Mouse (Mus musculus) left cerebral cortex, postnatal 14 days (tissue): ENCODE measurements around the gene Cd81. TPM values are rescaled to one million over a fixed set of nuclear protein-coding genes. Genes with fewer than 3 reads are reported as not detected.

ENCODE experiments used
- DNase-seq, 2 experiments: peaks; one replicate each; pipeline ENCODE4 v3.0.0; 2021 to 2022; ENCODE audit warnings: low spot score in 2 of 2, mixed read lengths in 1 of 2
- intact Hi-C: fragments of 180-260 bp; cut with DNase I; formaldehyde crosslinking; loops from one replicate; pipeline ENCODE4 v1.15.1; 2025
- long read RNA-seq, 2 experiments: library from polyadenylated mRNA; stranded (forward); transcript quantifications; one replicate each; pipeline ENCODE4 v2.0.0; 2021
- total RNA-seq, 2 experiments: library from RNA; stranded (reverse); gene quantifications; 2 replicates each; pipeline ENCODE4 v1.2.3; 2021

The Cd81 gene
- total RNA-seq = 100 to 1,000 TPM; 367 to 400 TPM
- long read RNA-seq, experiment 1, transcript Cd81-201 (8 exons, 1,533 nt) = major isoform, 1,305 of 1,352 reads
- long read RNA-seq, experiment 1, partial matches to known transcripts = 6 of 1,352 reads
- long read RNA-seq, experiment 1, other reads (novel, unspliced or antisense) = 40 of 1,352 reads
- long read RNA-seq, experiment 2, transcript Cd81-201 (8 exons, 1,533 nt) = major isoform, 946 of 978 reads
- long read RNA-seq, experiment 2, partial matches to known transcripts = 2 of 978 reads
- long read RNA-seq, experiment 2, other reads (novel, unspliced or antisense) = 29 of 978 reads

GRCm38 (mm10) chr7:143052626-143053007 is at the start of gene Cd81:
Gene Cd81, plus strand, starts transcription at chr7:143052739.
- intact Hi-C loops = loop anchor here (2.0 kb wide), 1 partner anchor 44 kb away; no protein-coding TSS in a partner anchor
- DNase-seq = peak; percentile 78 to 87

GRCm38 (mm10) chr7:143004727-143005343 is 47.7 kb upstream of the Cd81 start, which contains the start of gene Tspan32:
Gene Tspan32, plus strand, starts transcription at chr7:143005046.
- intact Hi-C loops = no loop called here
- no peak for DNase-seq

GRCm38 (mm10) chr7:143005344-143006096 is 47.0 kb upstream of the Cd81 start:
- intact Hi-C loops = no loop called here

GRCm38 (mm10) chr7:143006097-143006755 is 46.3 kb upstream of the Cd81 start:
- DNase-seq = no peak
- intact Hi-C loops = no loop called here

More at GRCm38 (mm10) chr7:143005344-143006096, 47.0 kb upstream of the Cd81 start:
- DNase-seq = no peak

GRCm38 (mm10) chr7:143006756-143007598 is 45.6 kb upstream of the Cd81 start:
- DNase-seq = no peak
- intact Hi-C loops = no loop called here

- peak; percentile 95 to 97 for DNase-seq
- intact Hi-C loops = loop anchor here (2.0 kb wide), 2 partner anchors 45 to 79 kb away; partner anchors contain the start of gene Cd81
These were observed 44.8 kb upstream of the Cd81 start for GRCm38 (mm10) chr7:143007599-143008369.

GRCm38 (mm10) chr7:143008370-143008926 is 44.1 kb upstream of the Cd81 start:
- DNase-seq = no peak

GRCm38 (mm10) chr7:143008996-143009665 is 43.4 kb upstream of the Cd81 start:
- intact Hi-C loops = loop anchor here (2.0 kb wide), 2 partner anchors 44 to 78 kb away; partner anchors contain the start of gene Cd81
- no peak for DNase-seq

More at GRCm38 (mm10) chr7:143008370-143008926, 44.1 kb upstream of the Cd81 start:
- intact Hi-C loops = loop anchor here (2.0 kb wide), 2 partner anchors 44 to 78 kb away; partner anchors contain the start of gene Cd81

- intact Hi-C loops = loop anchor here (2.0 to 5.0 kb wide), 3 partner anchors 43 to 77 kb away; partner anchors contain the start of genes Cd81 and Tssc4
- DNase-seq = no peak
These were observed 42.5 kb upstream of the Cd81 start for GRCm38 (mm10) chr7:143009996-143010395.

- no peak for DNase-seq
- intact Hi-C loops = loop anchor here (5.0 kb wide), 1 partner anchor 56 kb away; the partner anchor contains the start of gene Tssc4
These were observed 41.3 kb upstream of the Cd81 start for GRCm38 (mm10) chr7:143011226-143011625.

- no peak for DNase-seq
- intact Hi-C loops = loop anchor here (5.0 kb wide), 1 partner anchor 55 kb away; the partner anchor contains the start of gene Tssc4
These were observed 40.2 kb upstream of the Cd81 start for GRCm38 (mm10) chr7:143012230-143012875.

GRCm38 (mm10) chr7:143013420-143014178 is 38.9 kb upstream of the Cd81 start:
- intact Hi-C loops = loop anchor here (5.0 kb wide), 1 partner anchor 54 kb away; the partner anchor contains the start of gene Tssc4
- peak in 1 of 2 experiments; percentile 33 for DNase-seq

- intact Hi-C loops = loop anchor here (5.0 kb wide), 1 partner anchor 52 kb away; the partner anchor contains the start of gene Tssc4
- no peak for DNase-seq
These were observed 37.5 kb upstream of the Cd81 start for GRCm38 (mm10) chr7:143014862-143015659.

- intact Hi-C loops = no loop called here
- peak; percentile 55 to 67 for DNase-seq
These were observed 36.6 kb upstream of the Cd81 start for GRCm38 (mm10) chr7:143015755-143016423.
